Mouse (Mus musculus) embryonic facial prominence, embryonic 14.5 days (tissue): ENCODE measurements around the gene Nthl1. TPM values are rescaled to one million over a fixed set of nuclear protein-coding genes. Genes with fewer than 3 reads are reported as not detected.

Experiments
- ATAC-seq: fragments of 200-750 bp; cut with Nextera tagmentation; 2 replicates; pipeline ENCODE4 v1.8.0; 2017; ENCODE audit warnings: low read depth, moderate number of reproducible peaks, moderate TSS enrichment
- DNase-seq: peaks from one replicate; pipeline ENCODE4 v3.0.0-alpha.2; 2015; ENCODE audit warnings: low spot score
- H3K27ac ChIP-seq: fragments of 300-500 bp; sonication (generic); replicated peaks from 2 replicates; pipeline ENCODE4 v1.5.1; 2014; ENCODE audit warnings: low read depth, mild to moderate bottlenecking, low read length, moderate library complexity
- H3K27me3 ChIP-seq: fragments of 300-500 bp; sonication (generic); replicated peaks from 2 replicates; pipeline ENCODE4 v1.6.1; 2014; ENCODE audit warnings: low read length; ENCODE audit not compliant: control insufficient read depth, insufficient read depth
- H3K36me3 ChIP-seq: fragments of 300-500 bp; sonication (generic); 2 replicates; pipeline ENCODE4 v1.6.1; 2014; ENCODE audit warnings: low read length, mixed read lengths; ENCODE audit not compliant: control insufficient read depth, insufficient read depth
- H3K4me1 ChIP-seq: fragments of 300-500 bp; sonication (generic); 2 replicates; pipeline ENCODE4 v1.6.1; 2014; ENCODE audit warnings: antibody characterized with exemption, low read length; ENCODE audit not compliant: control insufficient read depth, insufficient read depth
- H3K4me2 ChIP-seq: fragments of 300-500 bp; sonication (generic); 2 replicates; pipeline ENCODE4 v1.6.1; 2014; ENCODE audit warnings: low read depth, mild to moderate bottlenecking, low read length, moderate library complexity, mixed read lengths
- H3K4me3 ChIP-seq: fragments of 300-500 bp; sonication (generic); 2 replicates; pipeline ENCODE4 v1.5.1; 2014; ENCODE audit warnings: low read depth, mild to moderate bottlenecking, low read length
- H3K9ac ChIP-seq: fragments of 300-500 bp; sonication (generic); 2 replicates; pipeline ENCODE4 v1.6.1; 2014; ENCODE audit warnings: low read depth, mild to moderate bottlenecking, low read length, moderate library complexity, mixed read lengths
- H3K9me3 ChIP-seq: fragments of 300-500 bp; sonication (generic); 2 replicates; pipeline ENCODE4 v1.6.1; 2016; ENCODE audit warnings: low read length; ENCODE audit not compliant: control insufficient read depth
- WGBS: fragments of 180-500 bp; shearing (Covaris S2); extraction: QIAGEN DNeasy Blood & Tissue Kit; methylation state at CpG from one replicate; pipeline ENCODE4 v1.1.7; 2014; 5-methylcytosine and 5-hydroxymethylcytosine counted together
- polyA plus RNA-seq: library from polyadenylated mRNA; unstranded; fragments of >200 nt; fragmentation: Nextera tagmentation; extraction: Ambion mirVana; gene quantifications from 2 replicates; pipeline ENCODE4 v1.2.1, GENCODE M21; 2014

Nthl1 gene
- polyA plus RNA-seq, 1 experiment from 2014 or later: 16.8 TPM

GRCm38 (mm10) chr17:24608874-24609273 lies 23.6 kb upstream of the Nthl1 start:
- Histone ChIP-seq H3K9me3 (no peaks in the 10 kb centered on the region), H3K27me3 (no peaks in the 10 kb centered on the region), H3K4me1 (no peaks in the 10 kb centered on the region), H3K27ac (no peak overlapping the region), H3K36me3 (peaks cover 72% of the 10 kb centered on the region), H3K4me3 (no peak overlapping the region), H3K4me2 (no peak overlapping the region), H3K9ac (no peak overlapping the region)
- DNase-seq: no peak
- no peak for ATAC-seq
- WGBS: 87% methylated on average over 8 of the region's 8 CpGs

GRCm38 (mm10) chr17:24610711-24611110 lies 21.8 kb upstream of the Nthl1 start:
- DNase-seq (no peak), ATAC-seq (no peak)
- Histone ChIP-seq H3K27ac (no peak overlapping the region), H3K9me3 (no peaks in the 10 kb centered on the region), H3K27me3 (no peaks in the 10 kb centered on the region), H3K36me3 (peaks cover 73% of the 10 kb centered on the region), H3K9ac (no peak overlapping the region), H3K4me2 (no peak overlapping the region), H3K4me3 (no peak overlapping the region), H3K4me1 (no peaks in the 10 kb centered on the region)
- WGBS: 91% methylated on average over 2 of the region's 2 CpGs

- H3K9ac ChIP-seq: no peak overlapping the region
- ATAC-seq: no peak
- H3K27me3 ChIP-seq: no peaks in the 10 kb centered on the region
- H3K4me3 ChIP-seq: no peak overlapping the region
- H3K4me2 ChIP-seq: no peak overlapping the region
- WGBS: 85% methylated on average over 14 of the region's 14 CpGs
- no peak for DNase-seq
- no peaks in the 10 kb centered on the region for H3K4me1 ChIP-seq
- peaks cover 92% of the 10 kb centered on the region for H3K36me3 ChIP-seq
- H3K27ac ChIP-seq: no peak overlapping the region
- H3K9me3 ChIP-seq: no peaks in the 10 kb centered on the region
Measured at GRCm38 (mm10) chr17:24617561-24618194, 14.8 kb upstream of the Nthl1 start.

GRCm38 (mm10) chr17:24625472-24625871 lies 7.0 kb upstream of the Nthl1 start:
- H3K9me3 ChIP-seq: no peaks in the 10 kb centered on the region
- no peaks in the 10 kb centered on the region for H3K4me1 ChIP-seq
- H3K4me2 ChIP-seq: no peak overlapping the region
- H3K27me3 ChIP-seq: no peaks in the 10 kb centered on the region
- peaks cover 92% of the 10 kb centered on the region for H3K36me3 ChIP-seq
- H3K4me3 ChIP-seq: no peak overlapping the region
- 89% methylated on average over 8 of the region's 8 CpGs for WGBS
- no peak for ATAC-seq
- no peak overlapping the region for H3K9ac ChIP-seq
- H3K27ac ChIP-seq: no peak overlapping the region
- DNase-seq: no peak

- Histone ChIP-seq H3K4me2 (no peak overlapping the region), H3K9me3 (no peaks in the 10 kb centered on the region), H3K27ac (no peak overlapping the region), H3K4me3 (no peak overlapping the region), H3K27me3 (no peaks in the 10 kb centered on the region), H3K4me1 (peaks cover 12% of the 10 kb centered on the region), H3K36me3 (peaks cover 65% of the 10 kb centered on the region), H3K9ac (no peak overlapping the region)
- DNase-seq (peak; percentile 44), ATAC-seq (no peak)
- 41% methylated on average over 5 of the region's 5 CpGs for WGBS
Measured at GRCm38 (mm10) chr17:24628646-24629045, 3.8 kb upstream of the Nthl1 start.

GRCm38 (mm10) chr17:24630072-24630471 lies 2.4 kb upstream of the Nthl1 start:
- no peak for DNase-seq
- no peak overlapping the region for H3K4me3 ChIP-seq
- H3K9ac ChIP-seq: no peak overlapping the region
- WGBS: 88% methylated on average over 14 of the region's 14 CpGs
- no peaks in the 10 kb centered on the region for H3K9me3 ChIP-seq
- H3K27ac ChIP-seq: no peak overlapping the region
- H3K4me1 ChIP-seq: peaks cover 12% of the 10 kb centered on the region
- ATAC-seq: no peak
- H3K4me2 ChIP-seq: no peak overlapping the region
- H3K36me3 ChIP-seq: peaks cover 51% of the 10 kb centered on the region
- H3K27me3 ChIP-seq: no peaks in the 10 kb centered on the region

GRCm38 (mm10) chr17:24632813-24633449 lies 451 bp downstream of the Nthl1 start:
- ATAC-seq (peak; percentile 53), DNase-seq (peak; percentile 70)
- H3K27me3 ChIP-seq: no peaks in the 10 kb centered on the region
- H3K4me2 ChIP-seq: peak overlapping the region; percentile 81
- peaks cover 26% of the 10 kb centered on the region for H3K36me3 ChIP-seq
- peak overlapping the region; percentile 58 for H3K4me3 ChIP-seq
- peak overlapping the region; percentile 85 for H3K27ac ChIP-seq
- WGBS: 11% methylated on average over 22 of the region's 22 CpGs
- peaks cover 12% of the 10 kb centered on the region for H3K4me1 ChIP-seq
- H3K9me3 ChIP-seq: no peaks in the 10 kb centered on the region
- peak overlapping the region; percentile 71 for H3K9ac ChIP-seq

GRCm38 (mm10) chr17:24633831-24634230 lies 1.4 kb downstream of the Nthl1 start:
- Histone ChIP-seq H3K4me1 (peaks cover 18% of the 10 kb centered on the region), H3K36me3 (peaks cover 27% of the 10 kb centered on the region), H3K4me2 (no peak overlapping the region), H3K9me3 (no peaks in the 10 kb centered on the region), H3K27me3 (no peaks in the 10 kb centered on the region), H3K4me3 (0 out of 2 replicates have a peak overlapping the region, but pooled peaks have one; percentile 58), H3K27ac (peak overlapping the region; percentile 85; the same call in 1 of the 2 replicates), H3K9ac (no peak overlapping the region)
- no peak for DNase-seq
- ATAC-seq: no peak
- WGBS: 97% methylated on average over 11 of the region's 11 CpGs

GRCm38 (mm10) chr17:24635024-24635423 lies 2.5 kb downstream of the Nthl1 start:
- no peak overlapping the region for H3K4me3 ChIP-seq
- no peak overlapping the region for H3K27ac ChIP-seq
- no peaks in the 10 kb centered on the region for H3K9me3 ChIP-seq
- H3K27me3 ChIP-seq: no peaks in the 10 kb centered on the region
- peaks cover 28% of the 10 kb centered on the region for H3K4me1 ChIP-seq
- ATAC-seq: no peak
- 89% methylated on average over 4 of the region's 4 CpGs for WGBS
- H3K4me2 ChIP-seq: no peak overlapping the region
- no peak overlapping the region for H3K9ac ChIP-seq
- peaks cover 17% of the 10 kb centered on the region for H3K36me3 ChIP-seq
- no peak for DNase-seq
